Mouse (Mus musculus) kidney, embryonic 16.5 days (tissue): ENCODE results near the gene Tmod2. TPM values are rescaled to one million over a fixed set of nuclear protein-coding genes. Genes with fewer than 3 reads are reported as not detected.
"Not testable (repeated sequence)": the region's sequence is repeated elsewhere in the genome, so short reads cannot be mapped to it uniquely, and the experiment has no call there.

Source experiments
- ATAC-seq: fragments of 200-750 bp; cut with Nextera tagmentation; 2 replicates; pipeline ENCODE4 v1.8.0; 2017; ENCODE audit warnings: moderate TSS enrichment; ENCODE audit not compliant: low FRiP score, low TSS enrichment
- H3K27ac ChIP-seq: fragments of 300-500 bp; sonication (generic); 2 replicates; pipeline ENCODE4 v1.5.1; 2014; ENCODE audit warnings: low read length
- H3K27me3 ChIP-seq: fragments of 300-500 bp; sonication (generic); 2 replicates; pipeline ENCODE4 v1.6.1; 2014; ENCODE audit warnings: low read length, control low read depth, mixed read lengths; ENCODE audit not compliant: insufficient read depth
- H3K36me3 ChIP-seq: fragments of 300-500 bp; sonication (generic); 2 replicates; pipeline ENCODE4 v1.6.1; 2014; ENCODE audit warnings: low read length, control low read depth, mixed read lengths; ENCODE audit not compliant: insufficient read depth
- H3K4me1 ChIP-seq: fragments of 300-500 bp; sonication (generic); 2 replicates; pipeline ENCODE4 v1.6.1; 2014; ENCODE audit warnings: low read length, control low read depth, mixed read lengths; ENCODE audit not compliant: insufficient read depth
- H3K4me2 ChIP-seq: fragments of 300-500 bp; sonication (generic); replicated peaks from 2 replicates; pipeline ENCODE4 v1.6.1; 2014; ENCODE audit warnings: low read depth, low read length
- H3K4me3 ChIP-seq: fragments of 300-500 bp; sonication (generic); 2 replicates; pipeline ENCODE4 v1.5.1; 2014; ENCODE audit warnings: mild to moderate bottlenecking, low read length
- H3K9ac ChIP-seq: fragments of 300-500 bp; sonication (generic); replicated peaks from 2 replicates; pipeline ENCODE4 v1.6.1; 2014; ENCODE audit warnings: low read length
- H3K9me3 ChIP-seq: fragments of 300-500 bp; sonication (generic); 2 replicates; pipeline ENCODE4 v1.6.1; 2016; ENCODE audit warnings: low read length, control low read depth
- WGBS: fragments of 180-500 bp; shearing (Covaris S2); extraction: QIAGEN DNeasy Blood & Tissue Kit; methylation state at CpG from one replicate; pipeline ENCODE4 v1.1.7; 2014; 5-methylcytosine and 5-hydroxymethylcytosine counted together
- polyA plus RNA-seq: library from polyadenylated mRNA; unstranded; fragments of >200 nt; fragmentation: Nextera tagmentation; extraction: Ambion mirVana; gene quantifications from 2 replicates; pipeline ENCODE4 v1.2.1, GENCODE M21; 2015

Gene Tmod2
- 19.7 and 20.8 TPM in 2 replicates for polyA plus RNA-seq

DNA sequence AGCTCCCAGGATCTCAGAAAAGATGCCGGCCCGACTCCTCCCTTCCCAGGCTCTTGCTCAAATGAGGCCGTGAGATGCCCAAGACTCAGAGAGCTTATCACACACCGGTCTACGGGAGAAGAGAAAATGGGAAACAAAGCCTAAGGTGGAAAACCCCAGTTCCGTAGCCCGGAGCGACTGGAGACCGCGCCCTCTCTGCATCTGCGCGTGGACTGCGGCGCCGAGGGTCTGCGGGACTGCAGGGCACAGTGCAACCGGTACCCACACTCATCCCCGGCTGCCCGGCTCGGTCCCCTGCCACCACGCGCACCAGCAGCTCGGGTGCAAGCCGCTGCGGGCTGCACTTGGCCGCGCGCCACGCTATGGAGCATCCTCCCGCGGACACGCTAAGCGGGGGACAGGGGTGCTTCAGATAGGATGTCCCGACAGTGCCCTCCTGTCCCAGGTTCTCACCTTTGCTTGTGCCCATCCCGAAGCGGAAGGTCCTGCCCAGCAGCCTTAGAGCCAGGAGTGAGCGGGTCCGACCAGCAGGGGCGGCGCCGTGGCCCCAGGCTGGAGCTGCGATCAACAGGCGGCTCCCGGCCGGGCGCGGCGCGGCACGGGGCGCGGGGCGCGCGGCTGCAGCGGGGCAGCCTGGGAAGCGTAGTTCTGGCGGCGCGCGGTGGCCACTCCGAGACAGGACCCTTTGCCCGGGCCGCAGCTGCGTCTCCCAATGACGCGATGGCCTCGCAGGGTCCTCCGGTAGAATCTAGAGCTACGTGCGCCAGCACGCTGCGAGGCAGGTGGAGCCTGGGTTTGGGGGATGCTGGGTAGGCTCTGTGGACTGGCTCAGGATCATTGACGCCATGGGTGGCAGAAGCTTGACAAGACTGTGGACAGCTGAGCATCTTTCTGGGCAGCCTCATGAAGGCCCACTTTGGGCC is at the start of gene Tmod2:
Gene Tmod2, minus strand, starts transcription at position 755 of the 923 bp plus-strand sequence.
- Histone ChIP-seq H3K9me3 (no peaks in the 10 kb centered on the region), H3K9ac (peak within 1 kb of the TSS; percentile 69), H3K27ac (no peak within 1 kb of the TSS), H3K4me2 (peak within 1 kb of the TSS; percentile 97), H3K36me3 (no peaks in the 10 kb centered on the region), H3K4me1 (no peaks in the 10 kb centered on the region), H3K27me3 (peaks cover 3% of the 10 kb centered on the region; the same call in 1 of the 2 replicates), H3K4me3 (peak within 1 kb of the TSS; percentile 63)
- WGBS: under 1% methylated on average over 65 of the region's 74 CpGs
- peak; percentile 93 for ATAC-seq

DNA sequence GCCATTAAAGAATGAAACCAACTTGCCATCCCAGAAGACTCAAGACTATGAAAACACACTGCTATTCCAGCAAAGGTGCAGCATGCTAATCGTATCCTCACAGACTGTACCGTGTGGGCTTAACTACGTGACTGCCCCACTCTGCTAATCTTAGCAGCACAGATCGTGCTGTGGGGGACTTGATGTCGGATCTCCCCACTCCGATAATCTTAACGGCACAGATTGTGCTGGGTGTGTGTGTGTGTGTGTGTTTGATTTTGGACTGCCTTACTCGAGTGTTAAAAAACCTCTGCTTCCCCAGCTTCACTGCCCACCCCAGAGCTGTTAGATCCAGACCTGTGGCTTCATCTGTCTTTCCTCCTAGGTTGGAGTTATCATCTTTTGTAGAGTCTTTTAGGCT is 49.8 kb upstream of the Tmod2 start:
- Histone ChIP-seq H3K4me3 (no peak overlapping the region), H3K4me2 (no peak overlapping the region), H3K9me3 (peaks cover 3% of the 10 kb centered on the region; the same call in 1 of the 2 replicates), H3K36me3 (no peaks in the 10 kb centered on the region), H3K27ac (no peak overlapping the region), H3K27me3 (no peaks in the 10 kb centered on the region), H3K9ac (no peak overlapping the region), H3K4me1 (no peaks in the 10 kb centered on the region)
- 89% methylated on average over 8 of the region's 8 CpGs for WGBS
- no peak for ATAC-seq

GRCm38 (mm10) chr9:75656456-75656855 is 45.3 kb upstream of the Tmod2 start:
- H3K27ac ChIP-seq, H3K4me1 ChIP-seq, H3K9me3 ChIP-seq, H3K4me2 ChIP-seq, ATAC-seq, H3K4me3 ChIP-seq, H3K27me3 ChIP-seq, H3K36me3 ChIP-seq, H3K9ac ChIP-seq: not testable (repeated sequence)
- WGBS: 78% methylated on average over 2 of the region's 3 CpGs

- H3K9me3 ChIP-seq: peaks cover 3% of the 10 kb centered on the region; the same call in 1 of the 2 replicates
- H3K4me1 ChIP-seq: peaks cover 10% of the 10 kb centered on the region; the same call in 1 of the 2 replicates
- no peaks in the 10 kb centered on the region for H3K36me3 ChIP-seq
- no peak overlapping the region for H3K4me3 ChIP-seq
- peak; percentile 39; the same call in 1 of the 2 replicates for ATAC-seq
- no peak overlapping the region for H3K27ac ChIP-seq
- 41% methylated on average over 12 of the region's 12 CpGs for WGBS
- no peak overlapping the region for H3K4me2 ChIP-seq
- no peaks in the 10 kb centered on the region for H3K27me3 ChIP-seq
- no peak overlapping the region for H3K9ac ChIP-seq
Measured at GRCm38 (mm10) chr9:75653981-75654911, 43.1 kb upstream of the Tmod2 start.

DNA sequence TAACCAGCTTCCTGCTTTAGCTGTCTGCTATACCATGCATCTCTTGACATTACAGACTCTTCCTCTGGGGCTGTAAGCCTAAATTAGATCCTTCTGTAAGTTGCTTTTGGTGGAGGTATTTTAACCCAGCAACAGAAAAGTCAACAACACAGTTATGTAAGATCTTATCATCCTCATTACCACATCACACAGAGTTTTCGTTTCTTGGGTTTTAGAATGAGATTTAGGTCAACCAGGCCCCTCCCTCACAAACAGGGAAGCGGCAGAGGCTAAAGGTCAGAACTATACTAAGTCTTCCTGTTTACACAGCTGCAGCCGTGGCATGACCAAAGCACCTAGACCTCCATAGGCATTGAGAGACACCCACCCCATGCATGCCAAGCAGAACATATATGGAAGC is 34.3 kb upstream of the Tmod2 start:
- no peak for ATAC-seq
- no peak overlapping the region for H3K4me2 ChIP-seq
- H3K4me1 ChIP-seq: 0 out of 2 replicates have a peak, but pooled peaks cover 4% of the 10 kb centered on the region
- no peak overlapping the region for H3K4me3 ChIP-seq
- WGBS: 25% methylated on average over 3 of the region's 3 CpGs
- H3K9me3 ChIP-seq: 0 out of 2 replicates have a peak, but pooled peaks cover 2% of the 10 kb centered on the region
- H3K9ac ChIP-seq: no peak overlapping the region
- H3K27ac ChIP-seq: no peak overlapping the region
- no peaks in the 10 kb centered on the region for H3K27me3 ChIP-seq
- H3K36me3 ChIP-seq: no peaks in the 10 kb centered on the region; the same call in 1 of the 2 replicates

DNA sequence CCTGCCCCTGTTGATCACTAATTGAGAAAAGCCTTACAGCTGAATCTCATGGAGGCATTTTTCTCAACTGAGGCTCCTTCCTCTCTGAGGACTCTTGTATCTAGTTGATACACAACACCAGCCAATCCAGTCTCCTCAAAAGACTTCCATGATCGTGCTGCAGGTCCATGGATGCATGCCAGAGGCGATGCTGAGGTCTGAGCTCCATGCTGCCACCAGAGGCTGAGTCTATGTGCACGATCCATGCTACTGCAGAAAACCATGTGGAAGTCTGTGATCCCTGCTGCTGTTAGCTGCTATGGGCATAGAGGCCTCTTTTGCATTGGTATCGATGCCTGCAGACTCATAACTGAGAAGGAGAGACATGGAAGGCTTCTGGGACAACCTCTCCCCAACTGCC is 23.1 kb upstream of the Tmod2 start:
- no peak overlapping the region for H3K9ac ChIP-seq
- no peaks in the 10 kb centered on the region for H3K4me1 ChIP-seq
- H3K27ac ChIP-seq: no peak overlapping the region
- H3K4me2 ChIP-seq: no peak overlapping the region
- H3K27me3 ChIP-seq: no peaks in the 10 kb centered on the region
- WGBS: 92% methylated on average over 4 of the region's 4 CpGs
- H3K4me3 ChIP-seq: no peak overlapping the region
- no peak for ATAC-seq
- H3K36me3 ChIP-seq: peaks cover 4% of the 10 kb centered on the region; the same call in 1 of the 2 replicates
- H3K9me3 ChIP-seq: no peaks in the 10 kb centered on the region

DNA sequence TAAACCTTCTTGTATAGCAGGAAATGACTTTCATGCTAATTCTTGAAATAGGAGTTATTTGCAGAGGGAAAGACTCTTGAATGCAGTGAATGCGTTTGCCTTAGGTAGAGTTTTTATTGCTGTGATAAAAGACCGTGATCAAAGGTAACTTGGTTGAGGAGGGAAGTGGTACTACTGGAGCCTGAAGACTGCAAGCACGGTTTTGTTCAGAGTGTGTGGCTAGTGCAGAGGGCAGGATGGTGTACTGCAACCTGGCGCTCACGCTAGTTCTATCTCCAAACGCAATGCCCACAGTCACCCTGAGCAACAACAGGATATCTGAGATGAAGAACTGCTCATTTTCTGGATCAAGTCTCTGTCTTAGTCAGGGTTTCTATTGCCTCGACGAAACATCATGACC is 22.5 kb upstream of the Tmod2 start:
- Histone ChIP-seq H3K9me3 (no peaks in the 10 kb centered on the region), H3K4me2 (no peak overlapping the region), H3K27me3 (no peaks in the 10 kb centered on the region), H3K4me3 (no peak overlapping the region), H3K9ac (no peak overlapping the region), H3K27ac (no peak overlapping the region), H3K36me3 (peaks cover 4% of the 10 kb centered on the region; the same call in 1 of the 2 replicates), H3K4me1 (no peaks in the 10 kb centered on the region)
- ATAC-seq: no peak
- 75% methylated on average over 8 of the region's 8 CpGs for WGBS

- Histone ChIP-seq H3K4me2 (no peak overlapping the region), H3K4me3 (no peak overlapping the region), H3K9me3 (no peaks in the 10 kb centered on the region), H3K4me1 (no peaks in the 10 kb centered on the region), H3K36me3 (peaks cover 3% of the 10 kb centered on the region; the same call in 1 of the 2 replicates), H3K9ac (no peak overlapping the region), H3K27ac (no peak overlapping the region), H3K27me3 (no peaks in the 10 kb centered on the region)
- no peak for ATAC-seq
- WGBS: 72% methylated on average over 1 of the region's 1 CpGs
Measured at GRCm38 (mm10) chr9:75632902-75633301, 21.8 kb upstream of the Tmod2 start.

DNA sequence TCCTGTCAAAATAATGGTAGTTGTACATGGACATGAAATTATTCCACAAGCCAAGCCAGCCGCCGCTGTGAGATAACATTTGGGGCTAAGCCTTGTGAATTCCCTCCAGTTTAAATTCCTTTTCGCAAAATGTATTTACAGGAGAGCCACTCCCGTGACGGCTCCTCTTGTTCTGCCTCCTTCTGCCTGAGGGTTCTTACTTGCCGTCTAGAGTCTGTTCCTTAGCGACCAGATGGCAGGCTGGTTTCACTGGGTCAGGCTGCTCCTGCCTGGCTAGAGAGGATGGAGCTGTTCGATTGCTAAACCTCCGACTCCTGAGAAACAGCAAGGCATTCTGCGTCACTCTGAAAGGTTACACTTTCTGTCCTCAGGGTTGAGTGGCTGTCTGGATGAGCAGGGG is 21.0 kb upstream of the Tmod2 start:
- Histone ChIP-seq H3K27me3 (no peaks in the 10 kb centered on the region), H3K36me3 (no peaks in the 10 kb centered on the region), H3K27ac (no peak overlapping the region), H3K9ac (no peak overlapping the region), H3K4me1 (no peaks in the 10 kb centered on the region), H3K4me3 (no peak overlapping the region), H3K4me2 (no peak overlapping the region), H3K9me3 (no peaks in the 10 kb centered on the region)
- WGBS: 52% methylated on average over 10 of the region's 10 CpGs
- no peak for ATAC-seq
